Mouse (Mus musculus): ENCODE results near the gene Ccnt1. TPM values are rescaled to one million over a fixed set of nuclear protein-coding genes. Genes with fewer than 3 reads are reported as not detected.

Ccnt1 gene
- total RNA-seq (2021), result 10 to 100 TPM; 37.0 to 45.6 TPM

DNA sequence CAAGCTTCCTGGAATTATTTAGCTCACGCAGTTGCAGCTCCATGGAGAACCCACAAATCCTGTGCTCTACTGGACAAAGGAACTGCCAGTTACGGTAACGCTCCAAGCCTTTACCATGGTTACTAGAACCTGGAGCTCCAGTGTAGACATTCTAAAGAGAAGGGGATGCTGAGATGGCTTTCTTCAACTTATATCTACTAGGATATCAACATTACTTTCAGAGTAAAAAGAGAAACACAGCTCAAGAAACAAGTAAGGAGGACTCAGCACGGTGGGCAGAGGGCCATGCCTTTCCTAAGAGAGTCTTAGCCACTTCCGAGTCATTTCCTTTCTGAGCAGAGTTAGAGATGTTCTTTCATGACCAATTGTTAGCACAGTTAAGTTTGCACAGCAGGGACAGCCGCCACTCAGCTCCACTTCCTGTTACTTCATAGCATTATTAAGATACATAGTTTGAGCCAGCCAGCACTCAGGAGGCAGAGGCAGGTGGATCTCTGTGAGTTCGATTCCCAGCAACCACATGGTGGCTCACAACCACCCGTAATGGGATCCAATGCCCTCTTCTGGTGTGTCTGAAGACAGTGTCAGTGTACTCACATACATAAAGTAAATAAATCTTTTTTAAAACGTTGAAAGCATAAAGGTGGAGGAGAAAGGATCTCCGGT lies at the start of gene Ccnt1, which contains the start of gene 4930415O20Rik:
Gene Ccnt1, minus strand, starts transcription at position 51 of the 666 bp plus-strand sequence.
Gene 4930415O20Rik, plus strand, starts transcription at position 132 of the 666 bp plus-strand sequence.
- intact Hi-C loops (cut with DNase I), result no loop called here
- no peak for DNase-seq (ENCODE audit: low spot score in 2 of 2)

DNA sequence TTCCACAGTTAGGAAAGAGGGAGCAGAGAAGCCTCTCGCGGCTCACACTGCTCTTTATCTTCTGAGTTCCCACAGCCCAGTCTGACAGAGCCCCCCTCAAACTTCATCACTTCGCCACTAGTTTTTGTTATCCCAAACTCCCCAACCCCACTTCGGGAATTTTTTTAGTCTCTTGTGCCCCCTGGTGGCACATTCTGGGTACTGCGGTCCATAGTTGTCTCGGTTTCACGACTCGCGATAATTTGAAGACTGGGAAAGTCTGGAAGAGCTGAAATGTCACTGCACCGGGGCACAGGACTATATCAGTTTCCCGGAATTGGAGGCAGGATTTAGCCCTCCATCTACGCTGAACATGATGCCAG lies 46.4 kb upstream of the Ccnt1 start:
- intact Hi-C loops (cut with DNase I), result loop anchor here (1.0 to 2.0 kb wide), 2 partner anchors 37 to 106 kb away; no protein-coding TSS in a partner anchor

DNA sequence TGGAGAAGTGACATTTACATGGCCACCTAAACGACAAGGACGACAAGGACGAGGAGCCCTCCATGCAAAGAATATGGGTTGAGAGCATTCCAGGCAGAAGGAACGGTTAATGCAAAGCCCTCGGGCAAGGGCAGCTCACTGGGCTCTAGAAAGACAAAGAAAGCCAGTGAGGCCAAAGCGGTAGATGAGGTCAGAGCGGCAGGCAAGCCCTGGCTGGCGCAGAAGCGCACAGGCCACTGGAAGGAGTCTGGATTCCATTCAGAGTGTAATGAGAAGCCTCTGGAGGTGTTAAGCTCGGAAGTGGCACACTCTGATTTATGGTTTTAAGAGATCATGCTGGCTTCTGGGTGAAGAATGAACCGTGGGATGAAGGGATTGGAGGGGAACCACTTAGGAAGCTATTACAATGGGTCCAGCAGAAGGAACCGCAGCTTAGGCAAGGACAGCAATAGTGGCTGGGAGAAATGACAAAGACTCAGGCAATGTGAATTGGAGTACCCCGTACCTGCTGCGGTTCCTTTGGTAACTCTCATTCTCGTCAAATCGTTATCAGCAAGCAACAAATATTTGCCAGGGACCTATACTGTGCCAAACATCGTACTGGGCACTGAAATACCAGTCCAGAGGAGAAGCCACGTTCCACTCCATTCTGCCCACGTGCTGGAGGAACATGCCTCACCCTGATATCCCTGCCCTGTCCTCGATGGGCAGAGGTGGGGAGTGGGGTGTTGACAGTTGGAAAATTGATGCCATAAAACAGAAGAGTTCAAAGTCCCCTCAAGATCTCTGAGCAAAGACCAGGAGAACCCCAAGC lies 45.8 kb upstream of the Ccnt1 start:
- intact Hi-C loops (cut with DNase I), result loop anchor here (1.0 to 2.0 kb wide), 2 partner anchors 36 to 106 kb away; no protein-coding TSS in a partner anchor
- DNase-seq (ENCODE audit: low spot score in 2 of 2), result no peak

More for the DNA sequence above, 46.4 kb upstream of the Ccnt1 start:
- peak; percentile 64 to 82 for DNase-seq (ENCODE audit: low spot score in 2 of 2)

DNA sequence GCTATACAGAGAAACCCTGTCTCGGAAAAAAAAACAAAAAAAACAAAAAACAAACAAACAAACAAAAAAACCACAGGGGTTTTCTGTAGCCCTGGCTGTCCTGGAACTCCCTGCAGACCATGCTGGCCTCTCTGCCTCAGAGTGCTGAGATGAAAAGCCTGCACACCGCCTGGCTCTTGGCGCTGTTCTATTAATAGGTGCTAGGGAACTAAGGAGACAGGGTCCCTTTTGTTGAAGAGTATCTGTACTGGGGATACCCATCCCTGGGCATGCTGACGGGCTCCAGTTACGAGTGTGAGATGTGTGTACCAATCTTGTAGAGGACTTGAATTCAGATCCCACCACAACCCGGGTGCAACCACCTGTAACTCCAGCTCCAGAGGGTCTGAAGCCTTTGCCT lies 45.0 kb upstream of the Ccnt1 start:
- no peak for DNase-seq (ENCODE audit: low spot score in 2 of 2)
- intact Hi-C loops (cut with DNase I), result loop anchor here (2.0 kb wide), 1 partner anchor 105 kb away; no protein-coding TSS in a partner anchor

DNA sequence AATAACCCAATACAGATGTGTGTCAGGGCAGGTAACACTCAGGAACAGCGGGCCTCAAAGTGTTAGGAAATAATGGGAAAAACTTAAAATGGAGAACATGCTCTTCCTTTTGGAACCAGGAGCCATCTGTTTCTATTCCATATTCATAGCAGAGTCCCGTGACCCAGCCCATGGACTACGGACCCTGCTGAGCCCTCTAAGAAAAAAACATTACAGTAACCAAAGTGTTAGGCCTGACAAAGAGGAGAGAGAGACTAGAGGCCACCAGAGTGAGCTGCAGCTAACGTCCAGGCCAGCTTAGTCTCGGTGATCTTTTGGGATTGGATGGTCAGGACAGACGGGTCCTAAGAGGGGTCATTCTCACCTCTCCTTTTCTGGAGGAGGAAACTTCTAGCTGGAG lies 44.2 kb upstream of the Ccnt1 start:
- DNase-seq (ENCODE audit: low spot score in 2 of 2), result no peak
- intact Hi-C loops (cut with DNase I), result no loop called here

DNA sequence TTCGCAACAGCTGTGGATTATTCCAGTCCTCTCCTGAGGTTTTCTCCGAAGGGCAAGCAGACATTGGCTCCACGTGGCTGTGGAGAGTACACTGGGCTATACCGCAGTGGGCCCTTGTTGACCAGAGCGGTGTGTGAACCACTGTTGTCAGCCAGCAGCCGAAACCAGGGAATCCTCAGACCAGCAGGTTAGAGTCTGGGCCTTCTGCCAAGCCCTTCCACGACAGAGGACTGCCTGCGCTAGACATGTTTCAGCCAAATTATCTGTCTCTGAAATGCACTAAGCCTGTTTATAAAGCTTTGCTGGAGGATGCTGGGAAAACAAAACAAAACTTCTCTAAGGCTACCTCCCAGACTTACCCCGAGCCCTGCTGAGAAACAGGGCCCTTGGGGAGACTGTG lies 43.8 kb upstream of the Ccnt1 start:
- intact Hi-C loops (cut with DNase I), result no loop called here
- no peak for DNase-seq (ENCODE audit: low spot score in 2 of 2)

DNA sequence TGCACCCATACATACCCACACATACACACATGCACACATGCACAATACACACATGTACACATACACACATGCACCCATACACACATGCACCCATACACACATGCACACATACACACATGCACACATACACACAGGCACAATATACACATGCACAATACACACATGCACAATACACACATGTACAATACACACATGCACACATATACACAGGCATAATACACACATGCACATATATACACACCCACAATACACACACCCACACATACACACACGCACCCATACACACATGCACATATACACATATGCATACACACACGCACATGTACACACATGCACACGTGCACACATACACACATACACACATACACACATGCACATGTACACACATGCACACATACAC lies 41.5 kb upstream of the Ccnt1 start:
- DNase-seq (ENCODE audit: low spot score in 2 of 2), result no peak
- intact Hi-C loops (cut with DNase I), result no loop called here

DNA sequence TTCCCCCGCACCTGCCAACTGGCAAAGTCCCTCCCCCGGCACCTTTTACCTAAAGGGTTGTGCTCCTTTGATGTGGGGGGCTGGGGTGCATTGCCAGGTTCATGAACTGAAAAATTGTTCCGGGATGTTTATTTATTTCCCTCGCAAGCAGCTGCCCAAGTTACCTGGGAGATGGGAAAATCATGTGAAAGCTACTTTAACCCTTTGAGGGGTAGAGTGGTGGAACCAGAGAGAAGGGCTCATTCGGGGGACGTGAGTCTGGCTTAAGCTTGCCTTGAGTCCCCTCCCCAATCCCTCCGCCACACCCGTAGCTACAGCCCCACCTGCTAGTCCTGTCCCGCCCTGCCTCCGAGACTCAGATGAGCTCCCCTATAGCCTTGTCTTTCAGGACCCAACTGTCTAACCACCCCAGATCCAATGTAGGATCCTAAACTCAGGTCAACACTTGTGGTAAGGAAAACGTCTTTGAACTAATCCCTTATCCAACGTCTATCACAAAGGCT lies 39.5 kb upstream of the Ccnt1 start:
- intact Hi-C loops (cut with DNase I), result no loop called here
- DNase-seq (ENCODE audit: low spot score in 2 of 2), result no peak

DNA sequence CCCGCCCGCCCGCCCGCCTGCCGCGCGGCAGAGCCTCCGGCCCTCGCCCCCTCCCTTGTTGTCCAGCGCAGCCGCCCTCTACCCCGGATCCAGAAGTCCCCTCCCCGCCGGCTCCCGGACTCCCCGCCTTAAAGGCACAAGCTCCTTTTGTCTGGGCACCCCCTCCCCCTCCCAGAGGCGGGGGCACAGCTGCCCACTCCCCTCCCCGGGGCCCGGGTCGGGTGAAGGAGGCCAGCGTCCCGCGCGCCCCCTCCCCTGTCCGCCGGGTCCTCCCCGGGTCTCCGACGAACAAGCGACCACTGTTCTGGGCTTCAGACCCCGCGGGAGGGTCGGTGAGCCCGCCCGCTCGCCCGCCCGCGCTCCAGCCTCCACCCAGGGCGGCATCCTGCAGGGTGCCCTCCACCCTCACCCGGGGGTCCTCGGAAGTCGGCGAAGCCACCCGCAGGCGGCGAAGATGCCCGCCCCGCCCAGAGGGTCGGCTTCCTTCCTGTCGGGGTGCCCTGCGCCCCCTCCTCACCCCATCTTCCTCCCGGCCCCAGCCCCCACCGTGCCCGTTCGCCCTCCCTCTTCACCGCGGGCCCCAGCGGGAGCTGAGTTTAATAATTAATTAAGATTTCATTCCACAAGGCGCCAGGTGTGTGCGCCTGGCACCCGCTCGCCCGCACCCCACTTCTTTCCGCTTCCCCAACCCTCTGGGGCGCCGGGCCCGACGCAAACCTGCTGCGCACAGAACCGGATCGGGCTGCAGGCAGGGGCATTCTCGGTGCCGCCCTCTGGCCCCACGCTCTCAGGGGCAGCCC lies 38.8 kb upstream of the Ccnt1 start, which contains the start of gene Adcy6:
Gene Adcy6, minus strand, starts transcription at position 746 of the 800 bp plus-strand sequence.
- intact Hi-C loops (cut with DNase I), result no loop called here

DNA sequence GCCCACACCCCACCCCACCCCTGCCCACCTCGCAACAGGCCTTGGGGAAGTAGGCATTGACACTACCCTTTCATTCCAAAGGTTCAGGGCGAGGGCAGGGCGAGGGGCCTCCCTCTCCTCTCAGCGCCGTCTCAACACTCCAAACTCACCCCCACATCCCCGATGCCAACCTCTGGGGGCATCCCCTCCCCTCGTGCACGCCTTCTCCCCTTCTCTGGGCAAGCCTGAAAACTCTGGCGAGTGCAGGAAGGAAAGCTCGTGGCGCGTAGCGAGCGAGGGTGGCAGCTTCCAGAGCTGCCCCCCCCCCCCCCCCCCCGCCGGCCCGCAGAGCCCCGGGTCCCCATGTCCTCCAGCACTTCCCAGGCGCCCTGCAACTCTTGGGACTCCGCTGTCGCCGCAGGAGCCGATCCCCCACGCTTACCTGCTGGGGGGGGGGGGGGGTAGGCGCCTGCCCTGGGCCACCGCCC lies 38.1 kb upstream of the Ccnt1 start:
- DNase-seq (ENCODE audit: low spot score in 2 of 2), result peak in 1 of 2 experiments; percentile 27
- intact Hi-C loops (cut with DNase I), result no loop called here

More for the DNA sequence above, 38.8 kb upstream of the Ccnt1 start, which contains the start of gene Adcy6:
- DNase-seq (ENCODE audit: low spot score in 2 of 2), result peak; percentile 66 to 80

DNA sequence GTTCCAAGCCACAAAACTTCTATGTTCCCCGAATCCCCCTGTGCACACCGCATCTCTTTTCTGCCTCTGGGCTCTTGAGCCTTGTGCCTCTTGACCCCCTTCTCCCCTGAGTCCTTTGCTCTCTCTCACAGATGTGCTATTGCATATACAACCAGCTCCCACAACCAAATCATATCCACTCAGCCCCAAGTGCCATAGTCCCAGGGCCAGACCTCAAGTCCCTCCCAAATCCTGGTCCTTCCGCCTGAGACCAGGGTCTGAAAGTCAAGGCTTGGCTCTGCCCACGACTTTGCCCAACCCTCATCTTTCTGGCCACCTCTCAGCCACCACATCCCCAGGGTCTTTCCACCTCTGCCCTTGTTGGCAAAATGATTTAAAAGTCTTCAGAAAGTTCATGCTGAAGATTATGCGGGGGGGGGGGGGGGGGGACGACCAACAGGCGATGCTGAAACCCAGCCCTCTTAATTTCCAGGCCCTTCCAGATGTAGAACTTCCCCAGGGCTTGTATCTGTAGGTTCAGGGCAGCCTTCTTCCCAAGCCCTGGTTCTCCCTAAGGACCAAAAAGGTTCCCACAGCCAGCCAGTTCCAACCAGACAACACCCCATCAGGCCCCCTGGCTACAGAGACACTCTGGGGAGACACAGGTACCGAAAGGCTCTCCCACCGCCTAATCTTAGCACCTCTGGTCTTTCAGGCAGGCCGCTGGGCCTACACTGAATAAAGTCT lies 37.5 kb upstream of the Ccnt1 start:
- intact Hi-C loops (cut with DNase I), result no loop called here

DNA sequence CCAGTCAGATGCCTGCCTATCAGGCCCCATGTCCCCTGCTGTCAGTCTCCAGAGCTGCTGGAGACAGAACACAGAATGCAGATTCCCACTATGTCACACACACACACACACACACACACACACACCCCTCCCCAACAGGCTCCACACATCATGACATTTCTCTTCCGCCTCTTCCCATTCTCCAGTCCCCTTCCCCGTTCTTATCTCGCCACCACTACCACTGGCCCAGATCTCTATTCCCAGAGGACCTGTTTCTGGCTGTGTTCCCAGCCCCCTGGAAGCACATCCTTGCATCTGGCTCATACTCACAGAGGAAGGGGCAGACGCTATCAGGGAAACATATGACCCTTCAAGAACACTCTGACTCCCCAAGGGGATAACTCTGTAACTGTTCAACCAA lies 36.8 kb upstream of the Ccnt1 start:
- intact Hi-C loops (cut with DNase I), result no loop called here
- DNase-seq (ENCODE audit: low spot score in 2 of 2), result no peak

More for the DNA sequence above, 37.5 kb upstream of the Ccnt1 start:
- DNase-seq (ENCODE audit: low spot score in 2 of 2), result no peak

DNA sequence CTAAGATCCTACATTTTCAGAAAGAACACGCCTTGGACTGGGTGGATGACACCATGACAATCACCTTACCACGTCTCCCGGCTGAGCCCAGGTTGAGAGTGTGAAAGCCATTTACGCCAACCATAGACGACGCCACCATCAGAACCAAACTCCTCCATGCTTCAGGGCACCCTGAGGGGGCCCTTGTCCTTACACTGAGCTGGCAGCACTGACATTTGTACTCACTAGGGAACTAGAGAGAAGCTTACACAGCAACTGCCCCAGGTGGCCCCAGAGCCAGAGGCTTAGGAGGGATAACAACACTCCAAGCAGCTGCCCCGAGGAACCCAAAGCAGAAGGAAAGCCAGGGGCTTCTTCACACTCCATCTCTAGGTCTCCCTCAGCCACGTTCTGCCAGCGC lies 36.0 kb upstream of the Ccnt1 start:
- intact Hi-C loops (cut with DNase I), result no loop called here
- DNase-seq (ENCODE audit: low spot score in 2 of 2), result no peak

DNA sequence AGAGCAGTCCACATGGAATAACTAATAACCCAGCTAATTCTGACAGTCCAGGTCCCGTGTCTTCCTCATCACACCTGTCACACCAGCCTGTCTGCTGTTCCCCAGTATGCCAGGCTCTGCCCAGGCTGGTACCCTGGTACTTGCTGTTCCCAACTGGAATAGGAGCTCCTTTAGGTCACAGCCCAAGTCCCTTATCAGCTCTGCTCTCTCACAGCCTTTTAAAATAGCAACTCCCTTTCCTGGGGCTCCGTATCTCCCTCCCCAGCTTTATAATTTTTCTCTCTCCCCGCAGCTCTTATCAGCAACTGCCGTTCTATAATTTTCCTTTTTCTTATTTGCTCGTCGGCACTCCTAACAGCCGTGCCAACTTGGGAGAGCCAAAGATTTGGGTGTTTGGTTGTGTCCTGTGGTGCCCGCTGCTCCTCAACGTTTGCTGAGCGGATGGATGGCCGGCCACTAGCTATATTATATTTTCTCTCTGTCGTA lies 35.4 kb upstream of the Ccnt1 start:
- no peak for DNase-seq (ENCODE audit: low spot score in 2 of 2)
- intact Hi-C loops (cut with DNase I), result no loop called here

DNA sequence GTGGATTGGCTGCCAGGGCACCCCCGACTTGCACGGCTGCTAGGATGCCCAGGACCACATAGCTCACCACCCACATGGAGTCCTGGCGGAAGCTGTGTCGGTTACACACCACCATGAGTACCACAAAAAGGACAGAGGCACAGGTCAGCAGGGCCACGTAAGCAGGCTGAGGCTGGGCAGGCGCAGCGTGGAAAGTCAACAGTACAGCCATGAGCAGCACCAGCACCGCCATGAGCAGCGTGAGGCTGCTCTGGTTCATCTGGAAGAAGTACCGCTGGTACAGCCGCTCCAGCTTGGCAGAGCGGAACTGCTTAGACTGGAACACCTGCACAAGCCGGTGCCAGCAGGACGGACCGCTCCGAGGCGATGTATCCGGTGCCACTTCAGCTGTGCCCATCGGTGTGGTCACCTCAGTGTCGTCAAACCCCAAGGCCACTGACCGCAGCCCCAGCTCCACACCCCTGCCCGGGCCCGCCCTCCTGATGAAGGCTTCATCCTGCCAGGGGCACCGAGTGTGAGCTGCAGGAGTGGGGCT lies 33.4 kb upstream of the Ccnt1 start:
- intact Hi-C loops (cut with DNase I), result no loop called here
- no peak for DNase-seq (ENCODE audit: low spot score in 2 of 2)

DNA sequence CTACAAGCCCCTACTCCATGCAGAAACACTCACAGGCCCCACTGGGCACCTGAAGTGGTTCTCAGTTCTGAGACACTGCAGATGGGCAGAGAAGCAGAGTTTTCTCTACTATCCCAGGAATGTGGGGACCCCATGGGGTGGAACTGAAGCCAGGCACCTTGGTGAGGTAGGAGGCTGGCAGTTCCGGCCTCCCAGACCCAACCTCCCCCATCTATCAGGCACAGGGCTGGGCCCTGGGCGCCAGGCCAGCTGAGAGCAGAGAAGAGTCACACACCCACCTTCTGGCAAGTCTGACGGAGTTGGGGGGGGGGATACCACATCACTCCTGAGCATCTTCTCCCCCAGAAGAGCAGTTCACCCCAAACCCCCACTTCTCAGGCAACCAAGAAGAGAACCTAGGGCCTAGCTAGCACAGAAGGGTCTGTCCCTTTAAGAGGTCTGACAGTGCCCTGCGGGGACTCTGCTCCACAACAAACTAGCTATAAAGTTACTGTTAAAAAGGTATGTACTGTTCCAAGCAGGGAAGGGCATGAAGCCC lies 32.3 kb upstream of the Ccnt1 start:
- DNase-seq (ENCODE audit: low spot score in 2 of 2), result no peak
- intact Hi-C loops (cut with DNase I), result no loop called here

DNA sequence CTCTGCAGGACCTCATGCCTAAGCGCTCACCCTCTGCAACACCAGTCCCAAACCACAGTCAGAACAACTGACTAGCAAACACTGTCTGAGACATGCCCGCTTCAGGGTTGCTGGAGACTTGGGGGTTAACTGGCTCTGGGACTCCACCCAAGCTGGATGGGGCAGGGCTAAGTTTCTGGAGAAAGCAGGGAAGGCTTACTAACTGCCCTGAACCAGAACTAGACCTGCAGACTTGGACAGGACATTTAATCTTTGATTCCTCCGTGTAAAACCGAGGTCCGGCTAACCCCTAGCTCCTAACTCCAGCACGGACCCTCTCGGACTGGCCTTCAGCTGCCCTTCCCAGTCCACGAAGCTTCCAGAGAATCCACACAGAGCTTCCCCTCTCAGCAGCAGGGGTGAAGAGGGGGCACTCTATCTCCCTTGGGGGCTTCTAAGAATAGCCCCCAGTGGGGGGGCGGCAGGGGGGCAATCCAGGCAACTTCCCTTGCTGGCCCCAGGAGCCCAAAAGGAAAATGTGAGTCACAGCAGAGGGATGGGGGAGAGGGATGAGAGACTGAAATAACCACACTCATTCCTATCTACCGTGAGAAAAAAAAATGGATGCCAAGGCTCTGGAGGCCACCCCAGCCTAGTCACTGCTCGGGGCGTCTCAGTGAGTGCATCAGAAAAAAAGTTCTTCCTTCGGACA lies 31.6 kb upstream of the Ccnt1 start:
- no peak for DNase-seq (ENCODE audit: low spot score in 2 of 2)
- intact Hi-C loops (cut with DNase I), result no loop called here

DNA sequence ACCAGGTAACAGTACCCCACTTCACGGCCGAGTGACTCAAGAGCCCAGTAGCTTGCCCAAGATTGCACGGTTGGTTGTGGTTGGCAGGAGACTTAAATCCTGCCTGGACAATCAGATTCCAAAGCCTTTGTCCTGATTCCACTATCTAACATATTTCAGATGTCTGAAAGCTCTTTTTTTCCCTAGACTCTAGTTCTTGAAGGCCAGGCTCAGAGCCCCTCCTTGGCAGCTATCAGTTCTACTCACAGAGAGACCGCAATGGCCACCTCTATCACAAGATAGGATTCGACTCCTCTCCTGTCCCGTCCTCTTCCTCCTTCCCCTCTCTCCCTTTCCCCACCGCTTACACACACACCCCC lies 31.1 kb upstream of the Ccnt1 start:
- no peak for DNase-seq (ENCODE audit: low spot score in 2 of 2)
- intact Hi-C loops (cut with DNase I), result no loop called here

All from left cerebral cortex, postnatal 36 days (tissue).